Mouse (Mus musculus) heart, adult 2 months (tissue): ENCODE measurements around the gene Nfkbie.

Experiments
- CTCF ChIP-seq: fragments of 200-600 bp; IDR thresholded peaks from 2 replicates; pipeline ENCODE4 v1.8.1; 2022; ENCODE audit warnings: antibody characterized with exemption, mild to moderate bottlenecking, moderate library complexity
- POLR2A ChIP-seq: fragments of 200-500 bp; IDR thresholded peaks from 2 replicates; pipeline ENCODE4 v1.6.1; 2011; ENCODE audit warnings: mild to moderate bottlenecking, low read depth, low read length, control low read depth; ENCODE audit not compliant: insufficient read depth

DNA sequence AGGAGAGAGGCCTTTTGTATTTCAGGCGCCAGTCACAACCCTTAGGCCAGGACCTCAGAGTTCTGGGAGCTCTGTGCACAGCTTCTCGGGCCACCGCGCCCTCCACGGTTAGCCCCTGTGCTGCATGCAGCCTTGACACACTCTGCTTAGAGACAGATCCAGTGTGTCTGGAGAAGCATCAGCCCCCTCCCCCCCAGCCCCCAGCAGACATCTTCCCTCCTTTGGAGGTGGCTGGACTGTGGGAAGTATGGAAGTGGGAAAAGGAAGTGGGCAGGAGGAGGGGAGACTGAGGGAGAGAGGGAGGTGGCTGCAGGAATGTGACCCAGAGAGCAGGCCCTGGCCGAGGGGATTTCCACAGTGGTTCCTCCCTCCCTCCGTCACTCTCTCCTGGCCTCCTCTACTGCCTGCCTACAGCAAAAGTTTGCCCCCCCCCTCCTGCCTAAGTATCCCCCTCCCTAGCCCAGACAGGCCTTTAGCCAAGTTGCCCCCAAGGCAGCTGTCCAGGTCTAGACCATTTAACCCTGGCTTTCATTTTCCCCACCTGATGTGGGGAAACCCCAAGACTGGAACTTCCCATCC lies 1.8 kb downstream of the Nfkbie start:
- no peak for TF ChIP-seq CTCF
- TF ChIP-seq POLR2A: no peak
